Comparison of ENCODE assay signal across 10 mouse cellular contexts in genomic region chr19:43905985-43906384, GRCm38 (mm10). TPM values are rescaled to one million over a fixed set of nuclear protein-coding genes. Genes with fewer than 3 reads are reported as not detected.
DNase-seq lines count a peak whose midpoint lies in the region; ATAC-seq and TF ChIP-seq lines count a peak whose summit lies in the region.
"Had no signal": no experiment of that assay in that cellular context is flagged by ENCODE, and none has a peak within 500 bp of the region (broad histone marks: within the 10 kb centered on the region; RNA-seq: fewer than 3 reads in every experiment).

No protein-coding gene starts in this region.

- H3K36me3 ChIP-seq in kidney, postnatal 0 days (ENCODE audit: insufficient read depth, low read length): 0 out of 2 replicates have a peak, but pooled peaks cover 23% of the 10 kb centered on the region
- H3K36me3 ChIP-seq in kidney, embryonic 14.5 days (ENCODE audit: control insufficient read depth, insufficient read depth, low read length): peaks cover 25% of the 10 kb centered on the region
- H3K36me3 ChIP-seq in intestine, postnatal 0 days (ENCODE audit: control insufficient read depth, insufficient read depth): peaks cover 39% of the 10 kb centered on the region
- H3K36me3 ChIP-seq in splenic B cell, adult 2 months (ENCODE audit: control insufficient read depth, insufficient read depth, low read length, poor library complexity, severe bottlenecking): peaks cover 2% of the 10 kb centered on the region

- no peak for DNase-seq in kidney, postnatal 0 days (ENCODE audit: low spot score)
- DNase-seq in ES-CJ7 (ENCODE audit: low read depth, low spot score) (peak; percentile 69), adipocyte (ENCODE audit: low spot score) (peak; percentile 66)
- peak; percentile 35 for DNase-seq in splenic B cell, adult 2 months (ENCODE audit: low read depth, low spot score)
- no peak for DNase-seq in urinary bladder, adult 2 months (ENCODE audit: low spot score)

- peak; percentile 72 for TF ChIP-seq CTCF in kidney, postnatal 0 days (IDR thresholded peaks at IDR 0.05; ENCODE audit: low read depth)
- peak; percentile 85 for TF ChIP-seq CTCF in intestine, postnatal 0 days (IDR thresholded peaks at IDR 0.05; ENCODE audit: low read depth)

- H3K9me3 ChIP-seq in kidney, postnatal 0 days (replicated peaks; ENCODE audit: low read length): no peaks in the 10 kb centered on the region
- no peaks in the 10 kb centered on the region for H3K9me3 ChIP-seq in kidney, embryonic 14.5 days (ENCODE audit: control insufficient read depth, low read length)
- H3K9me3 ChIP-seq in intestine, postnatal 0 days (ENCODE audit: control insufficient read depth): no peaks in the 10 kb centered on the region
- H3K9me3 ChIP-seq: embryonic facial prominence, embryonic 15.5 days; liver, embryonic 15.5 days; stomach, embryonic 15.5 days had no signal

- H3K4me2 ChIP-seq in kidney, postnatal 0 days (ENCODE audit: low read length): no peak overlapping the region
- H3K4me2 ChIP-seq in kidney, embryonic 14.5 days (replicated peaks; ENCODE audit: low read depth, low read length): no peak overlapping the region
- H3K4me2 ChIP-seq in intestine, postnatal 0 days (replicated peaks; ENCODE audit: low read depth): no peak overlapping the region
- H3K4me2 ChIP-seq: embryonic facial prominence, embryonic 15.5 days; liver, embryonic 15.5 days; stomach, embryonic 15.5 days had no signal

- H3K9ac ChIP-seq in kidney, postnatal 0 days (ENCODE audit: low read depth, low read length): no peak overlapping the region
- H3K9ac ChIP-seq in kidney, embryonic 14.5 days (ENCODE audit: low read depth, low read length): no peak overlapping the region
- no peak overlapping the region for H3K9ac ChIP-seq in intestine, postnatal 0 days (ENCODE audit: low read depth, low read length)
- H3K9ac ChIP-seq: embryonic facial prominence, embryonic 15.5 days; liver, embryonic 15.5 days; stomach, embryonic 15.5 days had no signal

- ATAC-seq in kidney, postnatal 0 days (replicated peaks; ENCODE audit: low FRiP score, low read depth): no peak
- no peak for ATAC-seq in kidney, embryonic 14.5 days (ENCODE audit: low FRiP score, low TSS enrichment)
- no peak; the same call in 1 of the 2 replicates for ATAC-seq in intestine, postnatal 0 days

- 42% methylated on average over 5 of the region's 5 CpGs for WGBS in kidney, postnatal 0 days
- WGBS in kidney, embryonic 14.5 days: 38% methylated on average over 5 of the region's 5 CpGs
- 42% methylated on average over 5 of the region's 5 CpGs for WGBS in intestine, postnatal 0 days

- no peaks in the 10 kb centered on the region for H3K27me3 ChIP-seq in kidney, postnatal 0 days (ENCODE audit: insufficient read depth, low read length)
- no peaks in the 10 kb centered on the region for H3K27me3 ChIP-seq in kidney, embryonic 14.5 days (ENCODE audit: control insufficient read depth, insufficient read depth, low read length)
- no peaks in the 10 kb centered on the region for H3K27me3 ChIP-seq in intestine, postnatal 0 days (replicated peaks; ENCODE audit: control insufficient read depth, insufficient read depth, low read length)
- H3K27me3 ChIP-seq in splenic B cell, adult 2 months (ENCODE audit: control insufficient read depth, insufficient read depth, low read length, poor library complexity, severe bottlenecking): no peaks in the 10 kb centered on the region
- H3K27me3 ChIP-seq: embryonic facial prominence, embryonic 15.5 days; liver, embryonic 15.5 days; stomach, embryonic 15.5 days had no signal

- H3K4me1 ChIP-seq in kidney, postnatal 0 days (replicated peaks; ENCODE audit: insufficient read depth, low read length): no peaks in the 10 kb centered on the region
- H3K4me1 ChIP-seq in kidney, embryonic 14.5 days (ENCODE audit: control insufficient read depth, insufficient read depth, low read length): no peaks in the 10 kb centered on the region
- H3K4me1 ChIP-seq in intestine, postnatal 0 days (replicated peaks; ENCODE audit: control insufficient read depth, insufficient read depth, low read length): no peaks in the 10 kb centered on the region
- H3K4me1 ChIP-seq: embryonic facial prominence, embryonic 15.5 days; liver, embryonic 15.5 days had no signal

- H3K27ac ChIP-seq in kidney, postnatal 0 days: no peak overlapping the region
- H3K27ac ChIP-seq in kidney, embryonic 14.5 days (ENCODE audit: low read depth, low read length): no peak overlapping the region
- no peak overlapping the region for H3K27ac ChIP-seq in intestine, postnatal 0 days (ENCODE audit: low read depth, low read length)
- H3K27ac ChIP-seq: embryonic facial prominence, embryonic 15.5 days; liver, embryonic 15.5 days; stomach, embryonic 15.5 days had no signal

- no peak overlapping the region for H3K4me3 ChIP-seq in kidney, postnatal 0 days (replicated peaks; ENCODE audit: low read depth, low read length)
- no peak overlapping the region for H3K4me3 ChIP-seq in kidney, embryonic 14.5 days (ENCODE audit: low read length)
- H3K4me3 ChIP-seq in intestine, postnatal 0 days (ENCODE audit: low read depth, low read length): no peak overlapping the region
- H3K4me3 ChIP-seq: embryonic facial prominence, embryonic 15.5 days; liver, embryonic 15.5 days; stomach, embryonic 15.5 days had no signal

RNA-seq across cellular contexts. Expression of gene Dnmbp, which starts 34.0 kb away (rescaled TPM):
- polyA plus RNA-seq in kidney, postnatal 0 days (2015; fragmentation: Nextera tagmentation; extraction: Ambion mirVana): 19.2 and 20.7 TPM in 2 replicates
- 21.5 and 24.2 TPM in 2 replicates for polyA plus RNA-seq in kidney, embryonic 14.5 days (2014; fragmentation: Nextera tagmentation; extraction: Ambion mirVana)
- polyA plus RNA-seq in intestine, postnatal 0 days (2015; fragmentation: Nextera tagmentation; extraction: Ambion mirVana): 21.4 TPM in 2 replicates
- polyA plus RNA-seq in urinary bladder, adult 2 months (2012; rRNA removed): 33.7 and 34.7 TPM in 2 replicates

Comparison
In these comparisons a context has a peak if more than half of its experiments do, and no peak if none do; other contexts are left out.
1. DNase-seq: peak in ES-CJ7 (single experiment), adipocyte (single experiment) and splenic B cell, adult 2 months (single experiment); none in kidney, postnatal 0 days (single experiment) and urinary bladder, adult 2 months (single experiment).